Mouse (Mus musculus) forebrain, embryonic 16.5 days (tissue): ENCODE measurements around the gene Cks1b. TPM values are rescaled to one million over a fixed set of nuclear protein-coding genes. Genes with fewer than 3 reads are reported as not detected.

ENCODE experiments used
- ATAC-seq: fragments of 200-750 bp; cut with Nextera tagmentation; 2 replicates; pipeline ENCODE4 v1.8.0; 2017; ENCODE audit warnings: mild to moderate bottlenecking, moderate library complexity
- H3K27ac ChIP-seq: fragments of 300-500 bp; sonication (generic); 2 replicates; pipeline ENCODE4 v1.5.1; 2014; ENCODE audit warnings: low read length, control low read depth
- H3K27me3 ChIP-seq: fragments of 300-500 bp; sonication (generic); replicated peaks from 2 replicates; pipeline ENCODE4 v1.6.1; 2014; ENCODE audit warnings: low read length; ENCODE audit not compliant: control insufficient read depth, insufficient read depth
- H3K36me3 ChIP-seq: fragments of 300-500 bp; sonication (generic); 2 replicates; pipeline ENCODE4 v1.6.1; 2014; ENCODE audit not compliant: control insufficient read depth, insufficient read depth
- H3K4me1 ChIP-seq: fragments of 300-500 bp; sonication (generic); replicated peaks from 2 replicates; pipeline ENCODE4 v1.6.1; 2014; ENCODE audit warnings: low read length; ENCODE audit not compliant: control insufficient read depth, insufficient read depth
- H3K4me2 ChIP-seq: fragments of 300-500 bp; sonication (generic); 2 replicates; pipeline ENCODE4 v1.6.1; 2014; ENCODE audit warnings: mild to moderate bottlenecking, low read length, control low read depth
- H3K4me3 ChIP-seq: fragments of 300-500 bp; sonication (generic); replicated peaks from 2 replicates; pipeline ENCODE4 v1.5.1; 2014; ENCODE audit warnings: mild to moderate bottlenecking, low read length, control low read depth
- H3K9ac ChIP-seq: fragments of 300-500 bp; sonication (generic); replicated peaks from 2 replicates; pipeline ENCODE4 v1.6.1; 2014; ENCODE audit warnings: low read depth, low read length, control low read depth
- H3K9me3 ChIP-seq: fragments of 300-500 bp; sonication (generic); 2 replicates; pipeline ENCODE4 v1.6.1; 2016; ENCODE audit warnings: low read length; ENCODE audit not compliant: control insufficient read depth
- WGBS: fragments of 180-500 bp; shearing (Covaris S2); extraction: QIAGEN DNeasy Blood & Tissue Kit; methylation state at CpG from one replicate; pipeline ENCODE4 v1.1.7; 2014; 5-methylcytosine and 5-hydroxymethylcytosine counted together
- polyA plus RNA-seq: library from polyadenylated mRNA; unstranded; fragments of >200 nt; fragmentation: Nextera tagmentation; extraction: Ambion mirVana; gene quantifications from 2 replicates; pipeline ENCODE4 v1.2.1, GENCODE M21; 2015

The Cks1b gene
- polyA plus RNA-seq, 1 experiment from 2014 or later, result 139 TPM

- peak overlapping the region; percentile 40 for H3K4me3 ChIP-seq
- H3K4me1 ChIP-seq, result peaks cover 61% of the 10 kb centered on the region
- under 1% methylated on average over 16 of the region's 24 CpGs for WGBS
- no peak for ATAC-seq
- H3K27ac ChIP-seq, result no peak overlapping the region
- H3K4me2 ChIP-seq, result peak overlapping the region; percentile 71
- peaks cover 13% of the 10 kb centered on the region for H3K27me3 ChIP-seq
- no peaks in the 10 kb centered on the region for H3K36me3 ChIP-seq
- no peaks in the 10 kb centered on the region for H3K9me3 ChIP-seq
- H3K9ac ChIP-seq, result peak overlapping the region; percentile 44; the same call in 1 of the 2 replicates
Measured at GRCm38 (mm10) chr3:89392871-89393311, 25.3 kb downstream of the Cks1b start.

- no peak for ATAC-seq
Measured at GRCm38 (mm10) chr3:89391663-89392511, 26.3 kb downstream of the Cks1b start.

GRCm38 (mm10) chr3:89390699-89391662, 27.2 kb downstream of the Cks1b start:
- Histone ChIP-seq H3K4me1 (peaks cover 57% of the 10 kb centered on the region), H3K9ac (peak overlapping the region; percentile 42), H3K27ac (no peak overlapping the region)

More at GRCm38 (mm10) chr3:89391663-89392511, 26.3 kb downstream of the Cks1b start:
- peak overlapping the region; percentile 71 for H3K4me2 ChIP-seq
- peak overlapping the region; percentile 40 for H3K4me3 ChIP-seq
- H3K36me3 ChIP-seq, result no peaks in the 10 kb centered on the region
- WGBS, result 0% methylated on average over 55 of the region's 56 CpGs
- H3K9ac ChIP-seq, result peak overlapping the region; percentile 42
- no peaks in the 10 kb centered on the region for H3K9me3 ChIP-seq
- peaks cover 13% of the 10 kb centered on the region for H3K27me3 ChIP-seq
- no peak overlapping the region for H3K27ac ChIP-seq
- H3K4me1 ChIP-seq, result peaks cover 61% of the 10 kb centered on the region

GRCm38 (mm10) chr3:89390111-89390515, 28.1 kb downstream of the Cks1b start:
- peaks cover 7% of the 10 kb centered on the region; the same call in 1 of the 2 replicates for H3K27me3 ChIP-seq
- H3K4me1 ChIP-seq, result peaks cover 52% of the 10 kb centered on the region
- ATAC-seq, result no peak
- H3K4me2 ChIP-seq, result no peak overlapping the region
- no peak overlapping the region for H3K27ac ChIP-seq
- H3K4me3 ChIP-seq, result no peak overlapping the region
- 49% methylated on average over 5 of the region's 5 CpGs for WGBS
- H3K9me3 ChIP-seq, result no peaks in the 10 kb centered on the region
- H3K9ac ChIP-seq, result no peak overlapping the region
- H3K36me3 ChIP-seq, result no peaks in the 10 kb centered on the region

More at GRCm38 (mm10) chr3:89390699-89391662, 27.2 kb downstream of the Cks1b start:
- ATAC-seq, result no peak
- H3K9me3 ChIP-seq, result no peaks in the 10 kb centered on the region
- 6% methylated on average over 19 of the region's 19 CpGs for WGBS
- no peaks in the 10 kb centered on the region for H3K36me3 ChIP-seq
- peaks cover 13% of the 10 kb centered on the region for H3K27me3 ChIP-seq
- H3K4me2 ChIP-seq, result peak overlapping the region; percentile 71
- peak overlapping the region; percentile 40 for H3K4me3 ChIP-seq

- no peak overlapping the region for H3K4me3 ChIP-seq
Measured at GRCm38 (mm10) chr3:89388901-89389740, 29.1 kb downstream of the Cks1b start.

GRCm38 (mm10) chr3:89388134-89388881, 29.9 kb downstream of the Cks1b start:
- H3K27ac ChIP-seq, result no peak overlapping the region
- WGBS, result 58% methylated on average over 11 of the region's 11 CpGs
- H3K4me3 ChIP-seq, result no peak overlapping the region
- peaks cover 34% of the 10 kb centered on the region for H3K4me1 ChIP-seq
- H3K4me2 ChIP-seq, result no peak overlapping the region
- no peaks in the 10 kb centered on the region for H3K36me3 ChIP-seq
- H3K27me3 ChIP-seq, result no peaks in the 10 kb centered on the region
- no peak overlapping the region for H3K9ac ChIP-seq
- ATAC-seq, result peak; percentile 16
- no peaks in the 10 kb centered on the region for H3K9me3 ChIP-seq

More at GRCm38 (mm10) chr3:89388901-89389740, 29.1 kb downstream of the Cks1b start:
- 68% methylated on average over 6 of the region's 6 CpGs for WGBS
- H3K36me3 ChIP-seq, result no peaks in the 10 kb centered on the region
- H3K4me2 ChIP-seq, result no peak overlapping the region
- ATAC-seq, result peak; percentile 47
- no peak overlapping the region for H3K27ac ChIP-seq
- no peaks in the 10 kb centered on the region for H3K27me3 ChIP-seq
- no peaks in the 10 kb centered on the region for H3K9me3 ChIP-seq
- peaks cover 42% of the 10 kb centered on the region for H3K4me1 ChIP-seq
- H3K9ac ChIP-seq, result no peak overlapping the region

- ATAC-seq, result no peak
- WGBS, result 76% methylated on average over 11 of the region's 11 CpGs
- Histone ChIP-seq H3K27me3 (no peaks in the 10 kb centered on the region), H3K36me3 (no peaks in the 10 kb centered on the region), H3K9ac (no peak overlapping the region), H3K4me3 (no peak overlapping the region), H3K4me1 (peaks cover 27% of the 10 kb centered on the region), H3K9me3 (no peaks in the 10 kb centered on the region), H3K4me2 (no peak overlapping the region), H3K27ac (no peak overlapping the region)
Measured at GRCm38 (mm10) chr3:89387632-89388031, 30.6 kb downstream of the Cks1b start.
